Mouse (Mus musculus) C2C12 (cell line): ENCODE results near the gene Hrh3. TPM values are rescaled to one million over a fixed set of nuclear protein-coding genes. Genes with fewer than 3 reads are reported as not detected.

Experiments
- H3K27me3 ChIP-seq: one replicate; pipeline ENCODE4 v1.6.1; 2011; ENCODE audit not compliant: control insufficient read depth, insufficient read depth, insufficient read length
- H3K36me3 ChIP-seq: one replicate; pipeline ENCODE4 v1.6.1; 2011; ENCODE audit not compliant: control insufficient read depth, insufficient read depth
- H3K4me3 ChIP-seq: one replicate; pipeline ENCODE4 v1.5.1; 2011; ENCODE audit warnings: mild to moderate bottlenecking, control low read depth; ENCODE audit not compliant: poor library complexity, insufficient read depth, severe bottlenecking
- H3K79me2 ChIP-seq: one replicate; pipeline ENCODE4 v1.6.1; 2011; ENCODE audit not compliant: control insufficient read depth, insufficient read depth
- H3K79me3 ChIP-seq: one replicate; pipeline ENCODE4 v1.6.1; 2011; ENCODE audit warnings: low read depth, control low read depth
- H3ac ChIP-seq: one replicate; pipeline ENCODE3; 2011; ENCODE audit warnings: low read depth; ENCODE audit not compliant: control insufficient read depth, insufficient read length
- CEBPB ChIP-seq: IDR thresholded peaks from one replicate; pipeline ENCODE4 v1.6.1; 2011; ENCODE audit warnings: low read depth, mild to moderate bottlenecking, control low read depth, moderate library complexity
- CTCF ChIP-seq: IDR thresholded peaks from one replicate; pipeline ENCODE4 v1.5.1; 2011; ENCODE audit not compliant: control insufficient read depth, insufficient read depth, insufficient read length
- FOSL1 ChIP-seq: IDR thresholded peaks from one replicate; pipeline ENCODE4 v1.8.0; 2011; ENCODE audit warnings: mild to moderate bottlenecking, low read length; ENCODE audit not compliant: poor library complexity, insufficient read depth, severe bottlenecking
- MAX ChIP-seq: IDR thresholded peaks from one replicate; pipeline ENCODE4 v1.6.1; 2011; ENCODE audit warnings: mild to moderate bottlenecking, control low read depth
- MYOD1 ChIP-seq: IDR thresholded peaks from one replicate; pipeline ENCODE4 v1.6.1; 2011; ENCODE audit warnings: low read depth; ENCODE audit not compliant: control insufficient read depth, insufficient read length
- MYOG ChIP-seq: IDR thresholded peaks from one replicate; pipeline ENCODE4 v1.6.1; 2011; ENCODE audit not compliant: control insufficient read depth, insufficient read length; ENCODE audit errors: extremely low read depth
- USF1 ChIP-seq: IDR thresholded peaks from one replicate; pipeline ENCODE4 v1.6.1; 2011; ENCODE audit warnings: low read depth, mild to moderate bottlenecking, control low read depth, moderate library complexity
- polyA plus RNA-seq: library from polyadenylated mRNA; unstranded; fragments of >200 nt; fragmentation: generic; extraction: Trizol; gene quantifications from one replicate; pipeline ENCODE4 v1.2.1, GENCODE M21; 2012; ENCODE audit warnings: missing spikeins

Gene Hrh3
- polyA plus RNA-seq, 1 experiment: not detected

DNA sequence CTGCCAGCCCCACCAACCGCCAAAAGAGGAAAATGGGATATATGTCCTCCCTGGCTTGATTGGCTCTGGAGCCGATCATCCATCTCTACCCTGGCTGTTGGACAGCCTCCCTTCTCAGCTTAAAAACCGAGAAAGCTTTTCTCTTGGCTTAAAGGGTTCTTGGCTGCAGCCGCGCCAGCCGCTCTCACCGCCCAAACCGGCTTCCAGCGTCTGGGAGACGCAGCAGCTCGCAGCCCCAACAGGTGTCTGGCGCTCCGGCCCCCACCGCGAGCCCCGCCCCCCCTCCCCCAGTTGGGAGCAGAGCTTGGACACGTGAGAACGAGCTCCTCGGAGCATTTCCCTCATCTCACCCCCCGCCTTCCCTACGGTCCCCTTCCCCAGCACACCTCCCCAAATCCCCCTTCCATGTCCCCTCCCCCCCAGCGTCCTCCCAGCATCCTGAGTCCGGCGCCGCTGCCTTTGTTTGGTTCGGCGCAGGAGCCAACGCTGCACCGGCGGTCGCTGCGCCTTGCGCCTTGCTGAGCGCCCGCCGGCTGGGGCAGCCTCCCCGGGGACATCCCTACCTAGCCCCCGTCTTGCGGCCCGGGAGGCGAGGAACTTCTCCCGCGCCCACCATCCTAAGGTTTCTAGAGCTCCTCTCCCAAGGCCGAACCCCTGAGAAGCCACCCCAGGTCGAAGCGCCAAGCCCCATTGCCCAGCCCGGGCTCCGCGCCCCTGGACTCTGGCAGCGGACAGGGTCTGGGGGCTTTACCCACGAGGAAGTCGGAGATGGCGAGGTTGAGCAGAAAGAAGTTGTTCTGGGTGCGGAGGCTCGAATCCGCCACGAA is 924 bp downstream of the Hrh3 start:
- H3K79me2 ChIP-seq: no peaks in the 10 kb centered on the region
- no peak overlapping the region for H3ac ChIP-seq
- H3K27me3 ChIP-seq: peaks cover 70% of the 10 kb centered on the region
- no peaks in the 10 kb centered on the region for H3K36me3 ChIP-seq
- H3K79me3 ChIP-seq: no peaks in the 10 kb centered on the region
- TF ChIP-seq CEBPB (no peak), MYOD1 (no peak), USF1 (no peak), FOSL1 (no peak), CTCF (no peak), MAX (no peak), MYOG (no peak)
- H3K4me3 ChIP-seq: no peak overlapping the region

DNA sequence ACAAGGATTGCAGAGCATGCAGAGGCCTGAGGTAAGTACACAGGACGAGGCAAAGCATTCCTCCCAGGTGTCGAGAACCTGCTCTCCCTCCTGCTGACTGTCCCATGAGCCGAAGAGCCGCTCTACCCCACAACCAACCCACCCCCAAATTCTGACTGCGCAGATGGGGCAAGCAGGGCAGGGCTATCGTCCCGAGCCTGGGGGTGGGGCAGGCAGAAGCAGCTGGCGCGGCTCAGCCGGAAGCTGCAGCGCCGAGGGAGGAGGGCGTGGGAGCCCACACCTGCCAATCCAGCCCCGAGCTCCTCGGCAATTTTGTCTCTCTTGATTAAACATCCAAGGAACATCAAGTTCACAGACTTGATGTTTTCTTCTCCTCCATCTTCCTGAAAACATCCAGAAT is 4.8 kb downstream of the Hrh3 start:
- peaks cover 86% of the 10 kb centered on the region for H3K27me3 ChIP-seq
- no peak overlapping the region for H3K4me3 ChIP-seq
- H3K36me3 ChIP-seq: no peaks in the 10 kb centered on the region
- no peaks in the 10 kb centered on the region for H3K79me2 ChIP-seq
- H3ac ChIP-seq: no peak overlapping the region
- no peak for TF ChIP-seq CTCF
- TF ChIP-seq MYOG: no peak
- no peak for TF ChIP-seq USF1
- no peak for TF ChIP-seq MAX
- no peak for TF ChIP-seq CEBPB
- no peak for TF ChIP-seq FOSL1
- H3K79me3 ChIP-seq: no peaks in the 10 kb centered on the region

GRCm38 (mm10) chr2:180098167-180098566 is 6.1 kb downstream of the Hrh3 start:
- no peak overlapping the region for H3K4me3 ChIP-seq
- H3K79me2 ChIP-seq: no peaks in the 10 kb centered on the region
- peaks cover 77% of the 10 kb centered on the region for H3K27me3 ChIP-seq
- no peak overlapping the region for H3ac ChIP-seq
- H3K36me3 ChIP-seq: no peaks in the 10 kb centered on the region
- TF ChIP-seq FOSL1: no peak
- no peak for TF ChIP-seq MAX
- TF ChIP-seq CTCF: peak; percentile 10
- H3K79me3 ChIP-seq: no peaks in the 10 kb centered on the region

- Histone ChIP-seq H3K79me2 (no peaks in the 10 kb centered on the region), H3K27me3 (peaks cover 72% of the 10 kb centered on the region), H3K4me3 (no peak overlapping the region), H3ac (no peak overlapping the region), H3K36me3 (no peaks in the 10 kb centered on the region), H3K79me3 (no peaks in the 10 kb centered on the region)
- TF ChIP-seq MYOD1: no peak
Observed at GRCm38 (mm10) chr2:180097585-180097984, 6.7 kb downstream of the Hrh3 start.

DNA sequence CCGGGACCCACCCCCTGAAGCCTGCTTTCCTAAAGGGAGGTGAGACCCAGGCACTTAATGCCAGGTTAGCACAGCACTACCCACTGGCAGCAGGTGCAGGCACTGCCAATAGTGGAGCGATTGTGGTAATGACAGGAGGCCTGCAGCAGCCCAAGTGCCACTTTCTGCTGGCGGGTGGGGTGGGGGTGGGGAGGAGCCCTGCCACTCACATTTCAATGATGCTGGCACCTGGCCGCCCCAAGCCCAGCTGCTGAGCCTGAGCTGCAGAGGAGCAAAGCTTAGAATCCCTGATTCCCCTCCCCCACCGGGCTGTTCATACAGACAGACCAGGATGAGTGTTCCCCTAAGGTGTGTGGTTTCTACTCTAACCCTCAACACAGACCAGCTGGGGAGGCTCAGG is 8.6 kb downstream of the Hrh3 start:
- H3K36me3 ChIP-seq: no peaks in the 10 kb centered on the region
- no peak overlapping the region for H3K4me3 ChIP-seq
- no peak overlapping the region for H3ac ChIP-seq
- H3K27me3 ChIP-seq: peaks cover 53% of the 10 kb centered on the region
- H3K79me2 ChIP-seq: no peaks in the 10 kb centered on the region
- no peaks in the 10 kb centered on the region for H3K79me3 ChIP-seq
- no peak for TF ChIP-seq FOSL1

GRCm38 (mm10) chr2:180090285-180090684 is 14.0 kb downstream of the Hrh3 start:
- no peaks in the 10 kb centered on the region for H3K79me3 ChIP-seq
- H3K36me3 ChIP-seq: peaks cover 5% of the 10 kb centered on the region
- no peak overlapping the region for H3ac ChIP-seq
- H3K27me3 ChIP-seq: peaks cover 17% of the 10 kb centered on the region
- H3K79me2 ChIP-seq: no peaks in the 10 kb centered on the region
- TF ChIP-seq MYOD1 (no peak), MAX (no peak), FOSL1 (no peak), MYOG (no peak), CTCF (no peak), USF1 (no peak), CEBPB (no peak)
- no peak overlapping the region for H3K4me3 ChIP-seq
